Mouse (Mus musculus) cerebellum, adult 9-11 months (tissue): ENCODE data around the gene Coro2b.

Experiments used
- DNase-seq: peaks from one replicate; pipeline ENCODE4 v3.0.0; 2022

Coro2b gene

GRCm38 (mm10) chr9:62537941-62538340 is 1.1 kb upstream of the Coro2b start:
- DNase-seq: no peak

GRCm38 (mm10) chr9:62536119-62536654 is 657 bp downstream of the Coro2b start:
- DNase-seq: peak; percentile 91

- peak; percentile 79 for DNase-seq
Observed at GRCm38 (mm10) chr9:62535566-62535965, 1.3 kb downstream of the Coro2b start.

DNA sequence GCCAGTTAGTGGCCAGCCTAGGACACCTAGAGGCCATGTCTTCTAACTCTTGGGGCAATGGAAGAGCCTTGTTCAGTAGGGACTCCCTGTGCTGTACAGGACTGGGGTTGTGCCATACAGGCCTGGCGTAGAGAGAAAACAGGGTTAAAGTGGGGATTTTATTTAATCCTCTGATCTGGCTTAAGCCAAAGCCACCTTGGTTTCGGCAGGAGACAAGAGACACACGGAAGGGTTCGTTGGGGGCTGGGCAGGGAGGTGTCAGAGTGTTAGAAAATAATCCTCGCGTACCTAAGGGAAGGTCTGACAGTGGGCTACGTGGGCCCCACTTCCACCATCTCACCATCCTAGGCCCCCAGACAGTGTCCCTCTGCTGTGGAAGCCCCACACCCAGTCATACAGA is 2.2 kb downstream of the Coro2b start:
- no peak for DNase-seq

GRCm38 (mm10) chr9:62534158-62534557 is 2.7 kb downstream of the Coro2b start:
- no peak for DNase-seq

- no peak for DNase-seq
Observed at GRCm38 (mm10) chr9:62532876-62533275, 4.0 kb downstream of the Coro2b start.

- DNase-seq: peak; percentile 80
Observed at GRCm38 (mm10) chr9:62531459-62532275, 5.2 kb downstream of the Coro2b start.

DNA sequence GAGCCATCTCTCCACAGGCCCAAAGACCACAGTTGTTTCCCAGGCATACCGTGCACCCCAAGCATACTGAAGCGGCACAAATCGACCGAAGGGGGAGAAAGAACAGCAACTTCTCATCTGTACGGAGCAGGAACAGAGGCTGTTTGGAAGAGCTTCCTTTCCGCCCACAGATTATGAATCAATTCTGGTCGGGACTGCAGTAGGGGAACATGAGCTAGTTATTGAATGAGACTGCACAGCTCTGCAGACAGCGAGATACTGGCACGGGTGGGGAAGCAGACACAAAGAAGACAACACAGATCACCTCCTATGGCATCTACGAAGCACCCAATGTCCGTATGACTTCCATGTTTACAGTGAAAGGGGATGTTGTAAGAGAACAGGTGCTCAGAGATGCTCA is 8.3 kb downstream of the Coro2b start:
- DNase-seq: no peak

GRCm38 (mm10) chr9:62526858-62527257 is 10.0 kb downstream of the Coro2b start:
- DNase-seq: no peak

- peak; percentile 88 for DNase-seq
Observed at GRCm38 (mm10) chr9:62526451-62526850, 10.4 kb downstream of the Coro2b start.

GRCm38 (mm10) chr9:62524761-62525308 is 12.0 kb downstream of the Coro2b start:
- DNase-seq: no peak

DNA sequence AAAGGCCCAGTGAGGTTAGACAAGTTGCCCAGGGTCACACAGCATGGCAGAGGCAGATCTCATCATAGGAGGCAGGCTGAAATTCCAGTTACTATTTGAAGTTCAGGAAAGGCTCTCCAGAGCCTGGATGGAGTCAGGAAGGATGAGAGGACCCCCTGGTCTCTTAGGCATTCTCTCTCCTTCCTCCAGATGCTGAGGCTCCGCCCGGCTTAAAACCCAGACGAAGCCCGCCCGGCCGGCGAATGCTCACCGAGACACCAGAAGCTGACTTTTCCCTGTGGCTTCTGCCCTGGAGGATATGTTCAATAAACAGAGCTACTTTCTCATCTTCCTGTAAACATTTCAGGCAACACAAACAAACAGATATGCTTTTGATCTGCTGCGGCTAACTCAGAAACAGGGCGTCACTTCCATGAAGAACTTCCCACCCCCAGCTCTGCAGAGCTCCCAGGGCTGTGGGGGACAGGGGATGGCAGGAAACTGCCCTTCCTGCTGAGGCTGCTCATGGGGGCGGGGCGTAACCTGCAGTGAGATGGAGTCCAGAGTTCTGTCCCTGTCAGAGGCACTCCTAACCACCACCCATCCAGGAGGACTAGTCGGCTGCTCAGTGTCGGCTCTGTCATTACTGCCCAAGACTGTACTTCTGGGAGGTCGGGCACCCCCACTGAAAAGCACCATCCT is 13.9 kb downstream of the Coro2b start:
- peak; percentile 66 for DNase-seq

GRCm38 (mm10) chr9:62522211-62522610 is 14.6 kb downstream of the Coro2b start:
- peak; percentile 65 for DNase-seq

GRCm38 (mm10) chr9:62521541-62521940 is 15.3 kb downstream of the Coro2b start:
- no peak for DNase-seq

DNA sequence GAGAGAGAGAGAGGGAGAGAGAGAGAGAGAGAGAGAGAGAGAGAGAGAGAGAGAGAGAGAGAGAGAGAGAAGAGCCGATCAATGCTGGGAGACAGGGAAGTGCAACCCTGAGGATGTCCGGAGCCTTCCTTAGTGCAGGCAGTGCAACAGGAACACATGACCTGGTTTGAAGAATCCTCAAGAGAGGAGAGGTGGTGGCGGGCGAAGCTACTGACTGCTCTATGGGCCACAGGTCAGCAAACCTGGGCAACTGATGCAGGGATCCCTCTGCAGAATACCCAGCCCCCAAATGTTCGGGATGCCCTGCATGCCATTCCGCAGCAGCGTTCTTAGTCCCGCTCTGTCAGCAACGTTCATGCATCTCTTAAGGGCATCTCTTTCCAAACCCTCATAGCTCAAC is 15.9 kb downstream of the Coro2b start:
- no peak for DNase-seq

DNA sequence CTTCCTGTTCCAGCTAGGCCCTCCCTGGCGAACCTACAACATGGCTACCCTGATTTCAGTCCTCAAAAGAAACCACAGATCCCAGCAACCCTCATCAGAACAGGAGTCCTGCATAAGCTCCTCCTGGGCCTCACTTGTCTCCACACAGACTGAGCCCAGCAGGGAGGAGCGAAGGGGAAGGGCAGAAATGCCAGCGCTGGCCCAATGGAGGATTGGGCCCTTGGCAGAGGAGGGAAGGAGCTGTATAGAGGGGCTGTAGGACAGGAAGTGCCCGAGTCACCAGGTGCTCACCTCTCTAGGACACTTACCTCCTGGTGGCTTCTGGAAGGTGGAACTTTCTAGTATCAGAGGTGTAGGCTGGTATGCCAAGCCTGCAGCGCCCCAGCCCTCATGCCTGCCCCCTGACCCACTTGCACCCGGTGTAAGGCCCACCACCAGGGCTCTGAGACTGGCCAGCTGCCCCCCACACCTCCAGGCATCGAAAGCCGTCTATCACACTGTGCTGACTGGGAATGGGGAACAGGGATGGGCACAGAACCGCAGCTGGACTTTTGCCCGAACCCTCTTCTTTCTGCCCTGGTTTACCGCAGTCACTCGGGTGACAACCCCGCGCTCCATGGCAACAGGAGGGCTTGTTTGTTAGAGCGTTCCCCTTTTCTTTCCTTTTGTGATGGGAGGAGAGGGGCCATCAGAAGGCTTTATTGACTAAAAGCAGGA is 16.9 kb downstream of the Coro2b start:
- DNase-seq: peak; percentile 77

GRCm38 (mm10) chr9:62519334-62519733 is 17.5 kb downstream of the Coro2b start:
- no peak for DNase-seq

DNA sequence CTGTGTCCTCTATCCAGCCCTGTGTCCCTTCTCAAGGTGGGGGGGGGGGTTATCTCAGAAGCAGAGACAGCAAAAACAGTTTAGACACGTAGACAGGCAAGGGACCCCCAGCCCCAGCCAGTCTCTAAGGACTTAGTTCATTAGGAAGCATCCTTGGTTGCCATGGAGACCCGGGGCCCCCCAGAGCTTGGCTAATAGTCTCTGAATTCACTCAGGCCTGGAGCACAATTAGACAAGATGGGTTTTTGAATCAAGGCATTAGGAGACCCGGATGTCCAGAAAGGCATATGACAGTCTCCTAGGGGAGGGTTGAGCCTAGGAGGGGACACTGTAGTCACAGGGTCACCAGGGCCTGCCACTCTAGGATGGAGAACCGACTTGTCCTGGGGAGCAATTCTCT is 18.3 kb downstream of the Coro2b start:
- DNase-seq: no peak

GRCm38 (mm10) chr9:62517112-62517957 is 19.5 kb downstream of the Coro2b start:
- DNase-seq: peak; percentile 67

DNA sequence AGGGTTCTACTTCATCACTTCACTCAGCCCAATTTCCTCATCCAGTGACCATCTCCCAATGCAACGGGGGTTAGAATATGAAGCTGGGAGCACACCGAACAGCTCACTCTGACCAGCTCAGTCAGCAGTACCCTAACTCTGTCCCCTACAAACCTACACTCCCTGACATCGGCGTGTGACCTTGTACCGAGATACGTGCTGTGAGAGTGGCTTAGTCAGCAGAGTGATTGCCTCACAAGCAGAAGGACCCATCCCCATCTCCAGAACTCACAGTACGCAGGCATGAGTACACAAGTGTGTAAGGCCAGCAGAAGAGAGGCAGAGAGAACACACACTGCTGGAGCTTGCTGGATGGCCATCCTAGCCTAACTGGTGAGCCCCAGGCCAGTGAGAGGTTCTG is 21.7 kb downstream of the Coro2b start:
- DNase-seq: no peak

GRCm38 (mm10) chr9:62513492-62514133 is 23.2 kb downstream of the Coro2b start:
- peak; percentile 80 for DNase-seq

DNA sequence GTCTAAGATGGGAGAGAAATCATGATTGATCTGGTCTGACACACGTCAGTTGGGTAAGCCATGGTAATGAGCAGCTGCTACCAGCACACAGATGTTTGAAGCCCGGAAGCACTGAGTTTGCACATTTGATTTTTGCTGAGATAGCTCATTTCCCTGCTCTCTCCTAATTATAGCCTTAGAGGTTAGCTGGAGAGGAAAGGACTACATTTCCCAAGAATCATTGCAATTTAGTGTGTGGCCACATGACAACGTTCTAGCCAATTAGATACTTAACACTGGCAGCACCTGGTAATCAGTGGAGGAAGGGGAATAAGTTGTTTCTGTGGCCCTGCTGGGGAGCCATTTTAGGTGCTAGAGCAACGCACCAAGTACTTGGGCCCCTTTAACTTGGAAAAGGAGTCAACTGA is 26.3 kb downstream of the Coro2b start:
- DNase-seq: no peak
